ENCODE assay signal across 29 mouse cellular contexts in the genomic region with DNA sequence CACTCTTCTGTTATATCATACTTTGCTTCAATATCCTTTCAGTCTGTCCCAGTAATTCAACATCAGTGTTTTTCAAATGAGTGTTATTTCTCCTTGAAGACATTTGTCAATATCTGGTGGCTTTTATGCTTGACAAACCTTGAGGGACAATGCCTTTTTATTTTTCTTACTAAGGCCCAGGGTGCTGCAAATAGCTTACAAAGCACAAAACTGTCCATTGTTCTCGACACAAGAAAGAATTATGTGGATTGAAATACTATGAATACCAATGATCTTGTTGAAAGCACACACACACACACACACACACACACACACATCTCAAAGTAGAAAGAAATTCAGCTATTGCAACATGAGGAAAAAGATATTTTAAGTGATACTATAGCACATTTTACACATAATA.
A peak's percentile ranks its signal among the peaks of the same experiment; 100 is the strongest.
DNase-seq lines count a peak whose midpoint lies in the region; ATAC-seq and TF ChIP-seq lines count a peak whose summit lies in the region.
"Had no signal": no experiment of that assay in that cellular context is flagged by ENCODE, and none has a peak within 500 bp of the region (broad histone marks: within the 10 kb centered on the region; RNA-seq: fewer than 3 reads in every experiment).

No protein-coding gene starts in this region.

- no peaks in the 10 kb centered on the region for H3K4me1 ChIP-seq in forebrain, embryonic 16.5 days (replicated peaks; ENCODE audit: control insufficient read depth, insufficient read depth, low read length)
- H3K4me1 ChIP-seq: embryonic facial prominence, embryonic 12.5 days; embryonic facial prominence, embryonic 15.5 days; heart, embryonic 12.5 days; heart, embryonic 15.5 days; hindbrain, embryonic 10.5 days; hindbrain, embryonic 13.5 days; intestine, embryonic 15.5 days had no signal

- H3K27me3 ChIP-seq in forebrain, embryonic 16.5 days (replicated peaks; ENCODE audit: control insufficient read depth, insufficient read depth, low read length) = no peaks in the 10 kb centered on the region
- H3K27me3 ChIP-seq: CH12.LX; embryonic facial prominence, embryonic 12.5 days; embryonic facial prominence, embryonic 15.5 days; heart, embryonic 12.5 days; heart, embryonic 15.5 days; hindbrain, embryonic 13.5 days; intestine, embryonic 15.5 days had no signal

- no peak overlapping the region for H3K4me3 ChIP-seq in forebrain, embryonic 16.5 days (replicated peaks; ENCODE audit: low read length)
- H3K4me3 ChIP-seq: embryonic facial prominence, embryonic 12.5 days; embryonic facial prominence, embryonic 15.5 days; gastrocnemius, adult 2 months; heart, embryonic 12.5 days; heart, embryonic 15.5 days; hindbrain, embryonic 10.5 days; hindbrain, embryonic 13.5 days; intestine, embryonic 15.5 days had no signal

- peak; percentile 1 for DNase-seq in embryo, embryonic 11 days
- no peak for DNase-seq in embryo, embryonic 9.5 days (ENCODE audit: extremely low spot score)
- DNase-seq in layer of hippocampus, adult 9-11 months = peak; percentile 6
- no peak for DNase-seq in layer of hippocampus, adult 9-10 months (ENCODE audit: low spot score)
- peak; percentile 48 for DNase-seq in Muller cell, postnatal 12 days (ENCODE audit: inconsistent ontology term)
- peak; percentile 12 for DNase-seq in brain, embryonic 14.5 days (ENCODE audit: low read depth)
- DNase-seq: adrenal gland, adult 2 months; adrenal gland, postnatal 14 days; B cell, adult 2 months; cerebellum, adult 18-20 months; cerebellum, adult 9-11 months; cerebellum, postnatal 36 days; gastrocnemius, adult 2 months; gastrocnemius, postnatal 14 days; heart, adult 18-20 months; heart, postnatal 10 days; heart, postnatal 36 days had no signal

- no peak overlapping the region for H3K4me2 ChIP-seq in forebrain, embryonic 16.5 days (ENCODE audit: low read length)
- H3K4me2 ChIP-seq: embryonic facial prominence, embryonic 12.5 days; embryonic facial prominence, embryonic 15.5 days; heart, embryonic 12.5 days; heart, embryonic 15.5 days; hindbrain, embryonic 13.5 days; intestine, embryonic 15.5 days had no signal

- TF ChIP-seq CTCF in brain, embryonic 14.5 days (IDR thresholded peaks at IDR 0.05; ENCODE audit: borderline replicate concordance, extremely low read depth, insufficient read depth, insufficient read length) = no peak

- no peak overlapping the region for H3K9ac ChIP-seq in forebrain, embryonic 16.5 days (replicated peaks; ENCODE audit: low read depth, low read length)
- H3K9ac ChIP-seq: embryonic facial prominence, embryonic 12.5 days; embryonic facial prominence, embryonic 15.5 days; heart, embryonic 12.5 days; heart, embryonic 15.5 days; hindbrain, embryonic 13.5 days; intestine, embryonic 15.5 days had no signal

- no peak for ATAC-seq in forebrain, embryonic 16.5 days
- ATAC-seq: forebrain, embryonic 14.5 days; hindbrain, embryonic 16.5 days; intestine, embryonic 15.5 days had no signal

- H3K36me3 ChIP-seq in forebrain, embryonic 16.5 days (ENCODE audit: control insufficient read depth, insufficient read depth) = no peaks in the 10 kb centered on the region
- H3K36me3 ChIP-seq: embryonic facial prominence, embryonic 12.5 days; embryonic facial prominence, embryonic 15.5 days; G1E; heart, embryonic 12.5 days; heart, embryonic 15.5 days; hindbrain, embryonic 10.5 days; hindbrain, embryonic 13.5 days; intestine, embryonic 15.5 days had no signal

- 47% methylated on average over 1 of the region's 1 CpGs for WGBS in forebrain, embryonic 16.5 days

- H3K9me3 ChIP-seq in forebrain, embryonic 16.5 days (ENCODE audit: control insufficient read depth, low read length) = no peaks in the 10 kb centered on the region
- H3K9me3 ChIP-seq: embryonic facial prominence, embryonic 12.5 days; embryonic facial prominence, embryonic 15.5 days; G1E; heart, embryonic 12.5 days; heart, embryonic 15.5 days; hindbrain, embryonic 10.5 days; hindbrain, embryonic 13.5 days; intestine, embryonic 15.5 days had no signal

- TF ChIP-seq POLR2A in brain, embryonic 14.5 days (IDR thresholded peaks at IDR 0.05; ENCODE audit: borderline replicate concordance, extremely low read depth, insufficient read depth, insufficient read length, poor library complexity, severe bottlenecking) = no peak

- no peak overlapping the region for H3K27ac ChIP-seq in forebrain, embryonic 16.5 days (ENCODE audit: low read length)
- H3K27ac ChIP-seq: embryonic facial prominence, embryonic 12.5 days; embryonic facial prominence, embryonic 15.5 days; gastrocnemius, adult 2 months; heart, embryonic 15.5 days; hindbrain, embryonic 10.5 days; hindbrain, embryonic 13.5 days; intestine, embryonic 15.5 days had no signal

Comparison
In these comparisons a context has a peak if more than half of its experiments do, and no peak if none do; other contexts are left out.
1. DNase-seq: peak in embryo, embryonic 11 days (single experiment), layer of hippocampus, adult 9-11 months (single experiment), Muller cell, postnatal 12 days (single experiment) and brain, embryonic 14.5 days (single experiment); none in embryo, embryonic 9.5 days (single experiment) and layer of hippocampus, adult 9-10 months (single experiment).